Mouse (Mus musculus) lung, embryonic 16.5 days (tissue): Measurements from ENCODE around the gene Chrna1. TPM values are rescaled to one million over a fixed set of nuclear protein-coding genes. Genes with fewer than 3 reads are reported as not detected.

Experiments used
- ATAC-seq: fragments of 200-750 bp; cut with Nextera tagmentation; 2 replicates; pipeline ENCODE4 v1.8.0; 2017; ENCODE audit warnings: low read depth, mild to moderate bottlenecking, moderate library complexity
- H3K27ac ChIP-seq: fragments of 300-500 bp; sonication (generic); 2 replicates; pipeline ENCODE4 v1.5.1; 2014; ENCODE audit warnings: mild to moderate bottlenecking, control low read depth, low read length
- H3K27me3 ChIP-seq: fragments of 300-500 bp; sonication (generic); 2 replicates; pipeline ENCODE4 v1.6.1; 2014; ENCODE audit warnings: low read depth, low read length, mixed read lengths; ENCODE audit not compliant: control insufficient read depth, insufficient read depth
- H3K36me3 ChIP-seq: fragments of 300-500 bp; sonication (generic); 2 replicates; pipeline ENCODE4 v1.6.1; 2014; ENCODE audit warnings: low read length; ENCODE audit not compliant: control insufficient read depth, insufficient read depth
- H3K4me1 ChIP-seq: fragments of 300-500 bp; sonication (generic); replicated peaks from 2 replicates; pipeline ENCODE4 v1.6.1; 2014; ENCODE audit warnings: low read length, mixed read lengths; ENCODE audit not compliant: control insufficient read depth, insufficient read depth
- H3K4me2 ChIP-seq: fragments of 300-500 bp; sonication (generic); 2 replicates; pipeline ENCODE4 v1.6.1; 2014; ENCODE audit warnings: low read depth, low read length, control low read depth
- H3K4me3 ChIP-seq: fragments of 300-500 bp; sonication (generic); 2 replicates; pipeline ENCODE4 v1.5.1; 2014; ENCODE audit warnings: mild to moderate bottlenecking, low read length, control low read depth
- H3K9ac ChIP-seq: fragments of 300-500 bp; sonication (generic); 2 replicates; pipeline ENCODE4 v1.6.1; 2014; ENCODE audit warnings: low read length, control low read depth
- H3K9me3 ChIP-seq: fragments of 300-500 bp; sonication (generic); 2 replicates; pipeline ENCODE4 v1.6.1; 2016; ENCODE audit warnings: low read length; ENCODE audit not compliant: control insufficient read depth
- WGBS: fragments of 180-500 bp; shearing (Covaris S2); extraction: QIAGEN DNeasy Blood & Tissue Kit; methylation state at CpG from one replicate; pipeline ENCODE4 v1.1.7; 2014; 5-methylcytosine and 5-hydroxymethylcytosine counted together
- polyA plus RNA-seq: library from polyadenylated mRNA; unstranded; fragments of >200 nt; fragmentation: Nextera tagmentation; extraction: Ambion mirVana; gene quantifications from 2 replicates; pipeline ENCODE4 v1.2.1, GENCODE M21; 2015

The Chrna1 gene
- polyA plus RNA-seq, 1 experiment from 2014 or later: 0.26 TPM

- Histone ChIP-seq H3K27ac (no peak overlapping the region), H3K36me3 (no peaks in the 10 kb centered on the region), H3K4me3 (no peak overlapping the region), H3K9me3 (no peaks in the 10 kb centered on the region), H3K4me1 (no peaks in the 10 kb centered on the region), H3K9ac (no peak overlapping the region), H3K4me2 (no peak overlapping the region), H3K27me3 (no peaks in the 10 kb centered on the region)
- WGBS: 73% methylated on average over 3 of the region's 3 CpGs
- no peak for ATAC-seq
Observed at GRCm38 (mm10) chr2:73554389-73554788, 25.7 kb downstream of the Chrna1 start.

GRCm38 (mm10) chr2:73552926-73553325 is 27.2 kb downstream of the Chrna1 start:
- Histone ChIP-seq H3K4me3 (no peak overlapping the region), H3K9me3 (no peaks in the 10 kb centered on the region), H3K4me1 (no peaks in the 10 kb centered on the region), H3K9ac (no peak overlapping the region), H3K36me3 (no peaks in the 10 kb centered on the region), H3K27ac (no peak overlapping the region), H3K4me2 (no peak overlapping the region), H3K27me3 (no peaks in the 10 kb centered on the region)
- no peak for ATAC-seq
- WGBS: 49% methylated on average over 3 of the region's 3 CpGs

GRCm38 (mm10) chr2:73550725-73551124 is 29.4 kb downstream of the Chrna1 start:
- 13% methylated on average over 6 of the region's 6 CpGs for WGBS
- Histone ChIP-seq H3K9ac (no peak overlapping the region), H3K9me3 (no peaks in the 10 kb centered on the region), H3K4me1 (no peaks in the 10 kb centered on the region), H3K36me3 (no peaks in the 10 kb centered on the region), H3K4me2 (0 out of 2 replicates have a peak overlapping the region, but pooled peaks have one; percentile 21), H3K4me3 (no peak overlapping the region), H3K27me3 (no peaks in the 10 kb centered on the region), H3K27ac (no peak overlapping the region)
- no peak for ATAC-seq

- ATAC-seq: no peak
- 44% methylated on average over 2 of the region's 2 CpGs for WGBS
Observed at GRCm38 (mm10) chr2:73548542-73548941, 31.6 kb downstream of the Chrna1 start.

GRCm38 (mm10) chr2:73547256-73547655 is 32.9 kb downstream of the Chrna1 start:
- no peak for ATAC-seq
- WGBS: 70% methylated on average over 4 of the region's 4 CpGs

More at GRCm38 (mm10) chr2:73548542-73548941, 31.6 kb downstream of the Chrna1 start:
- Histone ChIP-seq H3K9ac (no peak overlapping the region), H3K36me3 (no peaks in the 10 kb centered on the region), H3K4me3 (no peak overlapping the region), H3K27ac (no peak overlapping the region), H3K4me1 (no peaks in the 10 kb centered on the region), H3K4me2 (no peak overlapping the region), H3K9me3 (no peaks in the 10 kb centered on the region), H3K27me3 (no peaks in the 10 kb centered on the region)

GRCm38 (mm10) chr2:73545556-73545955 is 34.6 kb downstream of the Chrna1 start:
- Histone ChIP-seq H3K4me3 (no peak overlapping the region), H3K9ac (no peak overlapping the region), H3K9me3 (no peaks in the 10 kb centered on the region), H3K4me1 (peaks cover under 1% of the 10 kb centered on the region; the same call in 1 of the 2 replicates), H3K36me3 (no peaks in the 10 kb centered on the region), H3K27me3 (no peaks in the 10 kb centered on the region), H3K4me2 (no peak overlapping the region), H3K27ac (no peak overlapping the region)
- WGBS: 81% methylated on average over 2 of the region's 2 CpGs
- ATAC-seq: no peak

More at GRCm38 (mm10) chr2:73547256-73547655, 32.9 kb downstream of the Chrna1 start:
- Histone ChIP-seq H3K4me3 (no peak overlapping the region), H3K9me3 (no peaks in the 10 kb centered on the region), H3K9ac (no peak overlapping the region), H3K36me3 (no peaks in the 10 kb centered on the region), H3K27ac (no peak overlapping the region), H3K27me3 (no peaks in the 10 kb centered on the region), H3K4me2 (no peak overlapping the region), H3K4me1 (no peaks in the 10 kb centered on the region)

GRCm38 (mm10) chr2:73540450-73541162 is 39.5 kb downstream of the Chrna1 start:
- H3K4me3 ChIP-seq: no peak overlapping the region
- no peaks in the 10 kb centered on the region for H3K36me3 ChIP-seq
- H3K4me2 ChIP-seq: peak overlapping the region; percentile 37; the same call in 1 of the 2 replicates
- H3K27me3 ChIP-seq: no peaks in the 10 kb centered on the region
- no peak overlapping the region for H3K27ac ChIP-seq
- H3K4me1 ChIP-seq: peaks cover 4% of the 10 kb centered on the region; the same call in 1 of the 2 replicates
- ATAC-seq: no peak
- no peak overlapping the region for H3K9ac ChIP-seq
- no peaks in the 10 kb centered on the region for H3K9me3 ChIP-seq
- WGBS: 26% methylated on average over 16 of the region's 16 CpGs

- Histone ChIP-seq H3K4me3 (no peak overlapping the region), H3K9me3 (no peaks in the 10 kb centered on the region), H3K27ac (no peak overlapping the region), H3K9ac (no peak overlapping the region), H3K4me2 (no peak overlapping the region), H3K4me1 (peaks cover 4% of the 10 kb centered on the region; the same call in 1 of the 2 replicates), H3K36me3 (no peaks in the 10 kb centered on the region), H3K27me3 (no peaks in the 10 kb centered on the region)
- ATAC-seq: no peak
- WGBS: 23% methylated on average over 1 of the region's 1 CpGs
Observed at GRCm38 (mm10) chr2:73539697-73540096, 40.4 kb downstream of the Chrna1 start.

GRCm38 (mm10) chr2:73539141-73539540 is 41.0 kb downstream of the Chrna1 start:
- no peak overlapping the region for H3K27ac ChIP-seq
- 81% methylated on average over 3 of the region's 3 CpGs for WGBS
- H3K4me3 ChIP-seq: no peak overlapping the region
- H3K9me3 ChIP-seq: no peaks in the 10 kb centered on the region
- no peak overlapping the region for H3K4me2 ChIP-seq
- no peaks in the 10 kb centered on the region for H3K36me3 ChIP-seq
- ATAC-seq: no peak
- peaks cover 4% of the 10 kb centered on the region; the same call in 1 of the 2 replicates for H3K4me1 ChIP-seq
- no peak overlapping the region for H3K9ac ChIP-seq
- no peaks in the 10 kb centered on the region for H3K27me3 ChIP-seq
